Mouse (Mus musculus) midbrain, embryonic 15.5 days (tissue): Measurements from ENCODE around the gene Pde4d. TPM values are rescaled to one million over a fixed set of nuclear protein-coding genes. Genes with fewer than 3 reads are reported as not detected.

Experiments
- ATAC-seq: fragments of 200-750 bp; cut with Nextera tagmentation; replicated peaks from 2 replicates; pipeline ENCODE4 v1.8.0; 2017; ENCODE audit warnings: moderate TSS enrichment
- H3K27ac ChIP-seq: fragments of 300-500 bp; sonication (generic); 2 replicates; pipeline ENCODE4 v1.5.1; 2015; ENCODE audit warnings: mild to moderate bottlenecking, inconsistent platforms
- H3K27me3 ChIP-seq: fragments of 300-500 bp; sonication (generic); replicated peaks from 2 replicates; pipeline ENCODE4 v1.6.1; 2015; ENCODE audit warnings: inconsistent platforms
- H3K36me3 ChIP-seq: fragments of 300-500 bp; sonication (generic); replicated peaks from 2 replicates; pipeline ENCODE4 v1.6.1; 2015; ENCODE audit warnings: inconsistent platforms
- H3K4me1 ChIP-seq: fragments of 300-500 bp; sonication (generic); 2 replicates; pipeline ENCODE4 v1.6.1; 2015; ENCODE audit warnings: inconsistent platforms
- H3K4me2 ChIP-seq: fragments of 300-500 bp; sonication (generic); 2 replicates; pipeline ENCODE4 v1.6.1; 2015; ENCODE audit warnings: inconsistent platforms, mild to moderate bottlenecking, moderate library complexity
- H3K4me3 ChIP-seq: fragments of 300-500 bp; sonication (generic); 2 replicates; pipeline ENCODE4 v1.5.1; 2015; ENCODE audit warnings: mild to moderate bottlenecking, inconsistent platforms
- H3K9ac ChIP-seq: fragments of 300-500 bp; sonication (generic); 2 replicates; pipeline ENCODE4 v1.6.1; 2015; ENCODE audit warnings: mild to moderate bottlenecking, inconsistent platforms
- H3K9me3 ChIP-seq: fragments of 300-500 bp; sonication (generic); 2 replicates; pipeline ENCODE4 v1.6.1; 2016; ENCODE audit warnings: inconsistent platforms
- WGBS: fragments of 180-500 bp; shearing (Covaris S2); methylation state at CpG from one replicate; pipeline ENCODE4 v1.1.7; 2015; ENCODE audit warnings: mixed read lengths; 5-methylcytosine and 5-hydroxymethylcytosine counted together
- microRNA counts: library from miRNA; unstranded; fragments of <30 nt; microRNA quantifications from one replicate; lab custom pipeline; 2016
- microRNA-seq: library from miRNA; unstranded; fragments of <30 nt; microRNA quantifications from one replicate; pipeline ENCODE4, GENCODE M21; 2016
- polyA plus RNA-seq: library from polyadenylated mRNA; unstranded; fragments of >200 nt; fragmentation: Nextera tagmentation; extraction: Ambion mirVana; gene quantifications from 2 replicates; pipeline ENCODE4 v1.2.1, GENCODE M21; 2015

Gene Pde4d
- polyA plus RNA-seq, 1 experiment from 2014 or later: 27.1 TPM

DNA sequence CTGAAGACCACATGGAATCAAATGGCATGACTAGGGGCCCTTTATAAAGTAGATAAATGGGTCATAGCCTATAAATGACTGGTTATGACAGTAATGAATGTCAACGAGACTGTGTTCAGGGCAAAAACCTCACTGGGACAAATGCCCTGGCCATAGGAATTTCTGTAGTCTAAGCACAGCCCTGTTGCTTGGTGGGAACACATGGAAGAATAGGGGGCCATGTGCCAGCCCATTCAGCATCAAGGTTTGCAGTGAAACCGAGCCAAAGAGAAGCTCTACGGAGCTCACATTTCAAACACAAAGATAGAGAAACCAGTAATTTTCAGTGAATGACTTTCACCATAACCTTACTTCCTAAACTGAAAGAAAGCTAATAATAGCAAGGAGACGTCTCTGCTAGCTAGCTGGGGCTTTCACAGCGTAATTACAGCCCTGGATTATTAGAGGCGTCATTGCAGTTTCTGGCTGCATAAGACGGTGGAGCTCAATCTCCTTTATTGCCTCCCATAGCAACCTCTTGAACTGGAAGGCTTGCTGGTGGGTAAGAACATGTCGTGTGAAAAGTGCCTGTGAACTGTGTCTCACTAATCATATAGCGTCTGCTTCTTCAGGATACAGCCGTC, 1533.2 kb downstream of the Pde4d start:
- H3K9ac ChIP-seq: no peak overlapping the region
- no peaks in the 10 kb centered on the region for H3K4me1 ChIP-seq
- no peaks in the 10 kb centered on the region for H3K36me3 ChIP-seq
- H3K9me3 ChIP-seq: no peaks in the 10 kb centered on the region
- no peak overlapping the region for H3K4me2 ChIP-seq
- H3K27me3 ChIP-seq: no peaks in the 10 kb centered on the region
- H3K4me3 ChIP-seq: no peak overlapping the region
- WGBS: 60% methylated on average over 10 of the region's 10 CpGs
- H3K27ac ChIP-seq: no peak overlapping the region
- ATAC-seq: no peak

DNA sequence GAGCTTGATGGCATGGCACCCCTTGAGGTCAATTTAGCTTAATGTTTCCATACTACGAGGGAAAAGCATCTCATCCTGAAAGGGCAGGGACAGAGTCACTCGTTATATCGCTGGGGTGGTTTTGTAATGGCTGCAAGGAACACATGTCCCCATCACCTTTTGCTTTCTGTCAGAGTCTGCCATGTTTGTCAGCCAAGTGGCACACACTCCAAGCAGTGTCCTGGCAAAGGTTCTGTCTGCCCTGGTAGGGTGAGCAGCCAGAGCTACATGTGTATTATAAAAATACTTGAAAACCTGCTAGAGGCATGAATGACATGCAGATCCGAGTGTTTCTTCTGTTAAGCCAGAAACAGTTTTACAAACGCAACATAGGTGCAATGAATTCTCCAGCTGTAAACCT, 1535.7 kb downstream of the Pde4d start:
- no peak overlapping the region for H3K27ac ChIP-seq
- no peak for ATAC-seq
- H3K4me1 ChIP-seq: no peaks in the 10 kb centered on the region
- no peaks in the 10 kb centered on the region for H3K27me3 ChIP-seq
- 87% methylated on average over 5 of the region's 5 CpGs for WGBS
- no peaks in the 10 kb centered on the region for H3K36me3 ChIP-seq
- H3K4me2 ChIP-seq: no peak overlapping the region
- H3K9me3 ChIP-seq: no peaks in the 10 kb centered on the region
- H3K4me3 ChIP-seq: no peak overlapping the region
- no peak overlapping the region for H3K9ac ChIP-seq

DNA sequence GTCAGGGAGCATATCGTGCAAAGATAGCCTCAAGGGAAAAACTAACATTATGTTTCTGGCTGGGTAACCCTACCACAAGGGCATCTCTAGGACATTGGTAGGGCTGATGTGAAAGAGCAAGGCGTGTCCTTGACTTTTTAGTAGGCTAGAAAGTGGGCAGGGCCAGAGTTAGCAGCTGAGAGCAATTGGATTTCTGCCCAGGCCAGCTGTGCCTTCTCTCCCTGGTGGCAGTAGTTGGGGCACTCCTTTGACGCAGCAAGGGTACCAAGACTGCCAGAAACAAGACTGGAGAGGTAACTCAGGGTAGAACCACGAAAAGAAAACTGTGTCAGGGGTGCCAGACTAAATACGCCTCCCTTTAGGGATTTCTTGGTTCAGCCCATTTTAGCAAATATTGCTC, 1536.1 kb downstream of the Pde4d start:
- H3K36me3 ChIP-seq: no peaks in the 10 kb centered on the region
- 65% methylated on average over 5 of the region's 5 CpGs for WGBS
- ATAC-seq: no peak
- H3K9me3 ChIP-seq: no peaks in the 10 kb centered on the region
- H3K27ac ChIP-seq: no peak overlapping the region
- H3K4me2 ChIP-seq: no peak overlapping the region
- no peaks in the 10 kb centered on the region for H3K4me1 ChIP-seq
- H3K4me3 ChIP-seq: no peak overlapping the region
- H3K27me3 ChIP-seq: no peaks in the 10 kb centered on the region
- H3K9ac ChIP-seq: no peak overlapping the region

DNA sequence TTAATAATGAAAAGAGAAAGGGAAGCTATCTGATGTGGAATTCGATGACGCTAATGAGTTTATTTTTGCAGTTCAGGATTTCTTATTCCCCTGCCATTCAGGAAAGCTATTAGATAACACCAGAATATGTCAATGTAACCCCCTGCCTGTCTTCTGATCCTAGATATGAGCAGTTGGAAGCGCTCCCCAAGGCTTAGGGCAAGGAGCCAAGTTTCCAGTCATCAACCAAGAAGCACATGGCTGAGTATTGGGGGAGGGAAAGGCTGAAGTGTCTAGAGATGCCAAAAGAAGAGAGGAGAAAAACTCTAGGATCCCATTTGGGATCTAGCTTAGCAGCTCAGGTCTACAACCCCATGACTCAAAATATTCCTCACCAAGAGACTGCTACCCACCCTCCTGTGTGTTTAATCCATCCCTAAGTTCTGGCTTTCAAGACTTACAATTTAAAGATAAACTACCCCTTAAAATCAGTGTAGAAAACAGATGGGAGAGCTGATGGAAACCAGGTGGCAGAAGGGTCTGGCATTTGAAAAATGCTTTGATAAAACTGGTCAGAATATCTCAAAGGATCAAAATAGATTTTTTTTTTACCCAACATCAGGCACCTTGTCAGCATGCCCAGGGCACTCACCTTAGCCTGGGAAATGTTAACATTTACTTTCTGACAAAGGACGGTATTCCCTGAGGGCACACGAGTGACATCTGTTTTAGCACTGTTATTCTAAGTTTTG, 1543.2 kb downstream of the Pde4d start:
- Histone ChIP-seq H3K27ac (no peak overlapping the region), H3K4me1 (no peaks in the 10 kb centered on the region), H3K4me2 (no peak overlapping the region), H3K27me3 (no peaks in the 10 kb centered on the region), H3K4me3 (no peak overlapping the region), H3K9ac (no peak overlapping the region), H3K36me3 (no peaks in the 10 kb centered on the region), H3K9me3 (no peaks in the 10 kb centered on the region)
- no peak for ATAC-seq
- WGBS: 71% methylated on average over 5 of the region's 5 CpGs

DNA sequence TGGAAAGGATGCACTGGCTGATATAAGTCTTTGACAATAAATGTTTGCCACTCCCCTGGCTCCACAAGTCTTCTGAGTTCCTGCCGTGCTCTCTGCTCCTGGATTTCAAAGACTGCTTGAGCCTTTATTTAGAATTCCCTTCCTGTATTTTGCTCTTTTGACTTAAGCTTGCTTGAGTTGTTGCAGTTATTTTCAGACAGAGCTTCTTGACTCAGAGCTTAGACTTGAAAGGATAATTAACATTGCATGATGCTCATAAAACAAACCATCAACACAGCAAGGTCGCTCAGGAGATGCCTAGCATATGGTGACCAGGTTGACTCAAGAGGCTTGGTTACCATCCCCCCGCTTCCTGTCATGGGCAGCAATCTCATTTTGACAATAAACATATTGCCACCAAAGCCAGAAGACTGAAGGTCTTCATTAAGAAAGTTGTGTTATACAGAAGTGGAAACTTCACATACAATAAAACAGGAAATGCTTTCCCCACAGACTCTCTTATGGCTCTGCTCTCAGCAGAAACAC, 1544.6 kb downstream of the Pde4d start:
- no peak overlapping the region for H3K4me2 ChIP-seq
- H3K9ac ChIP-seq: no peak overlapping the region
- H3K4me1 ChIP-seq: no peaks in the 10 kb centered on the region
- H3K36me3 ChIP-seq: no peaks in the 10 kb centered on the region
- WGBS: 75% methylated on average over 3 of the region's 3 CpGs
- H3K27ac ChIP-seq: no peak overlapping the region
- ATAC-seq: no peak
- no peaks in the 10 kb centered on the region for H3K9me3 ChIP-seq
- no peaks in the 10 kb centered on the region for H3K27me3 ChIP-seq
- no peak overlapping the region for H3K4me3 ChIP-seq

DNA sequence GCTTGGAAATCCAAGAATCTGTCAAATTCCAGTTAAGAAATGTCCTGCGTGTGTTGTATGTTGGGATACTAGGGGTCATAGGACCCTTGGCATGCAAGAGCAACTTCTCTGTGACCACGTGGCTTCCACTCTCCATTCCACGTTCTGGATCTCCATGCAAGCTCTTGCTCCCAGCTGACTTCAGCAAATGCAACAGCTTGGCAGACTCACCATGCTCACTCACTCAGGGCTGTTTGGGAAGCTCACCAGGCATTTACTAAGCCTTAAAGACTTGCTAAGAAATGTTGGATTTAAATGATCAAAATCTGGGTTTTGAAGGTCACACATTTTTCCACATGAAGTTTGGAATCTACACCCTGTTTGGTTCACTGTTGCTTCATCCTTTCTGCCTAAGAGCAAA, 1552.3 kb downstream of the Pde4d start:
- no peaks in the 10 kb centered on the region for H3K36me3 ChIP-seq
- WGBS: 89% methylated on average over 3 of the region's 3 CpGs
- H3K9ac ChIP-seq: no peak overlapping the region
- no peak overlapping the region for H3K4me3 ChIP-seq
- H3K27me3 ChIP-seq: no peaks in the 10 kb centered on the region
- no peak overlapping the region for H3K4me2 ChIP-seq
- no peaks in the 10 kb centered on the region for H3K4me1 ChIP-seq
- no peak for ATAC-seq
- no peaks in the 10 kb centered on the region for H3K9me3 ChIP-seq
- no peak overlapping the region for H3K27ac ChIP-seq

MicroRNAs encoded within 50 kb of the gene (microRNA counts, 519-probe panel; counts per million panel counts)
- 2,283 counts per million, percentile 32 among the panel's probes with 10 or more counts for microRNA mmu-miR-1904 (lab: Ali Mortazavi, UCI)
- microRNA mmu-miR-582-3p (lab: Ali Mortazavi, UCI): not detected
- microRNA mmu-miR-582-5p (lab: Ali Mortazavi, UCI): 2,222 counts per million, percentile 29 among the panel's probes with 10 or more counts

Small RNA genes within 50 kb of the gene (microRNA-seq; reads per million reads assigned to microRNA genes)
- gene Mir1904: not detected
- gene Mir582: 19.3 reads per million, percentile 37 among the genes with 10 or more reads in this experiment

Other genes with a start within 250 kb of the Pde4d start
- 1.6 TPM in 2 replicates for gene Elovl7, start 235.5 kb upstream of the Pde4d start, polyA plus RNA-seq
- gene Depdc1b, start 133.6 kb upstream of the Pde4d start, polyA plus RNA-seq: 1.8 and 2.4 TPM in 2 replicates